Mouse (Mus musculus) erythroblast, embryonic 14.5 days (primary cell): ENCODE results near the gene D430042O09Rik. TPM values are rescaled to one million over a fixed set of nuclear protein-coding genes. Genes with fewer than 3 reads are reported as not detected.

Experiments
- H3K27me3 ChIP-seq: 2 replicates; pipeline ENCODE4 v1.6.1; 2012; ENCODE audit warnings: inconsistent platforms; ENCODE audit not compliant: control insufficient read depth
- H3K36me3 ChIP-seq: 2 replicates; pipeline ENCODE4 v1.6.1; 2012; ENCODE audit warnings: mild to moderate bottlenecking, inconsistent platforms; ENCODE audit not compliant: control insufficient read depth
- H3K4me1 ChIP-seq: 2 replicates; pipeline ENCODE4 v1.6.1; 2012; ENCODE audit warnings: inconsistent platforms; ENCODE audit not compliant: control insufficient read depth
- H3K4me3 ChIP-seq: replicated peaks from 2 replicates; pipeline ENCODE3; 2012; ENCODE audit warnings: moderate library complexity, mild to moderate bottlenecking, inconsistent platforms
- H3K9me3 ChIP-seq: 2 replicates; pipeline ENCODE4 v1.6.1; 2012; ENCODE audit warnings: low read length, inconsistent platforms, mixed read lengths; ENCODE audit not compliant: control insufficient read depth
- GATA1 ChIP-seq: IDR thresholded peaks from 2 replicates; pipeline ENCODE4 v1.6.1; 2012; ENCODE audit warnings: low read length, inconsistent platforms, mixed read lengths
- TAL1 ChIP-seq: IDR thresholded peaks from 3 replicates; pipeline ENCODE4 v1.6.1; 2012; ENCODE audit warnings: low read length, inconsistent platforms, mixed read lengths
- polyA plus RNA-seq: library from polyadenylated mRNA; stranded (reverse); fragments of >175 nt; gene quantifications from 2 replicates; pipeline ENCODE4 v1.2.3, GENCODE M21; 2012

Gene D430042O09Rik
- polyA plus RNA-seq, 1 experiment, result 0.30 TPM

DNA sequence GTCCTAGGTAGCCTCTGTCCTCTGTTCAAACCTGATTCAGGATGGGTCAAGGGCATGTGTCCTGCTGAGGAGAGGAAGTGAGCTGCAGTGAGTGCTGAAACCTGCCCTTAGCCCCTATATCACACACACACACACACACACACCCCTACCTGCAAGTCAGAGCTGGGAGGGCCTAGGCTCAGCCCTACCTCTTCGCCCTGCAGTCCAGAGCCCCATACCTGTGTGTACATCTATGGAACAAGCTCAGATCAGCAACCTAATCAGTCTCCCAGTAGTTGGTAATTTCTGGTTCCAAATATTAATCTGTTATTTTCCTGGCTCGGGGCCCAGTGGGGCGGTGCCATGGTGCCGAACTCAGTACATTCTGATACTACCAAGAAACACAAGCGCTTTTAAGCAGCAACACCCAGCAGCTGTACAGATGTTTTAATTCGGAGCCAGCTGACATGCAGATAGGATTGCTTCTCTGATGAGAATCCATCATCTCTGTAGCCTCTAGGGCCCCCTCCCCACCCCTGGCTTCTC lies 166.3 kb downstream of the D430042O09Rik start:
- H3K36me3 ChIP-seq, result no peaks in the 10 kb centered on the region
- TF ChIP-seq GATA1 (no peak), TAL1 (no peak)
- H3K9me3 ChIP-seq, result no peaks in the 10 kb centered on the region
- no peaks in the 10 kb centered on the region for H3K4me1 ChIP-seq
- no peaks in the 10 kb centered on the region for H3K27me3 ChIP-seq
- H3K4me3 ChIP-seq, result no peak overlapping the region

DNA sequence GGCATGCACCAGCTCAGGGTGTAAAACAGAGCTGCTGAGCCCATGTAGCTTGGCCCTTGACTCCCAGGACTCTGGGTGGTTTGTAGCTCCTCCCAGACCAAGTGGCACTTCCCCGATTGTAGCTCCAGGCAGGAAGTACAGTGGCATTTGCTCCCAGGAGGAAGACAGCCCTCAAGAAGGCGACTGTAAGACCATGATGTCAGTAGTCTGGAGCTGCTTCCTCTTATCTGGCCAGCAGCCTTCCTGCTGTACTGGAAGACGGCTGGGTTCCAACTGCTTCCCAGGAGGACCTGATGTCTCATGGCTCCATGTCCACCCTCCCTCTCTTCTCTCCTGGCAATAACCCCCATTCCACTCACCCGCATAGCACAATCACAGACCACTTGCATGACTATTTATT lies 170.4 kb downstream of the D430042O09Rik start:
- H3K9me3 ChIP-seq, result no peaks in the 10 kb centered on the region
- no peaks in the 10 kb centered on the region for H3K27me3 ChIP-seq
- no peaks in the 10 kb centered on the region for H3K4me1 ChIP-seq
- no peak for TF ChIP-seq GATA1
- no peak for TF ChIP-seq TAL1
- H3K4me3 ChIP-seq, result no peak overlapping the region
- H3K36me3 ChIP-seq, result no peaks in the 10 kb centered on the region

DNA sequence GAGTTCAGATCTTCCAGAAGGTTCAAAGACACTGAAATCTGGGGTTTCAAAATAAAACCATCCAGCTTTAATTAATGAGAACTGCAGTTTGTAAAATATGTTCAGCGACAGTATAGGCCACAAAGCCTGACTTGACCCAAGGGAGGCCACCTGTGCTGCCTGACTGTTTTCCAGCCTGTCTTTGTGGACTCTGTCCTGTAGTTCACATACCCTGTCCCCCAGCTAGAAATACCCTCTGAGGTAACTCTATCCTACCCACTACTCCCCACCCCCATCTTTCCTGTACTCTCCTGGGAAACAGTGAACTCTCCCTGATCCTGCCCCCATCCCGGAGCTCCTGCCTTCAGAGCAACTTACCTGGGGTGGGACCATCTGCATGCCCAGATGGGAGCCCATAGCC lies 175.5 kb downstream of the D430042O09Rik start:
- H3K9me3 ChIP-seq, result no peaks in the 10 kb centered on the region
- H3K4me1 ChIP-seq, result no peaks in the 10 kb centered on the region
- H3K4me3 ChIP-seq, result no peak overlapping the region
- TF ChIP-seq GATA1 (no peak), TAL1 (no peak)
- H3K27me3 ChIP-seq, result no peaks in the 10 kb centered on the region
- no peaks in the 10 kb centered on the region for H3K36me3 ChIP-seq

DNA sequence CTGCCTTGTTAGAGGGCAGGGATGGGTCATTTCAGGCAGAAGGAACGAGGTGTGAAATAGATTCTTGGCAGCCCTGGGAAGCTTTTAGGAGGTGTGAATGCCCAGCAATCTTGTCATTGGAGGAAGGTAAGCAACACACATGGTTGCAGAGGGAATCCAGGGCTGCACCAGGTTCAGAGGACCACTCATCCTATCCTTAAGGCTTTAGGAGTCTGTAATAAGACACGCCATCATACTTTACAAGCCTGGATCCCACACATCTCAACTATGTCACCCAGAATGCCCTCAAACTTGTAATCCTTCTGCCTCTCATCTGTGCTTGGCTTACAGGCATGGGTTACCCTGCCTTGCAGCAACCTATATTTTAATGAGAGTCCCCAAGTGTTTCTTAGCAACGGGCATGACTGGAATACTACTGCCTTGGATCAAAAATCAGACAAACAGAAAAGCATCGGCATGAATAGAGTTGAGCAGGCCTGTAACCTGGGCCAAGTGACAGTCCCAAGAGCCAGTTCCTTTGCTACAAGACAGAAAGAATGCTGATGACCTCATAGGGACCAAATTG lies 178.5 kb downstream of the D430042O09Rik start:
- TF ChIP-seq TAL1 (no peak), GATA1 (no peak)
- Histone ChIP-seq H3K27me3 (no peaks in the 10 kb centered on the region), H3K4me3 (no peak overlapping the region), H3K4me1 (no peaks in the 10 kb centered on the region), H3K36me3 (no peaks in the 10 kb centered on the region), H3K9me3 (no peaks in the 10 kb centered on the region)

DNA sequence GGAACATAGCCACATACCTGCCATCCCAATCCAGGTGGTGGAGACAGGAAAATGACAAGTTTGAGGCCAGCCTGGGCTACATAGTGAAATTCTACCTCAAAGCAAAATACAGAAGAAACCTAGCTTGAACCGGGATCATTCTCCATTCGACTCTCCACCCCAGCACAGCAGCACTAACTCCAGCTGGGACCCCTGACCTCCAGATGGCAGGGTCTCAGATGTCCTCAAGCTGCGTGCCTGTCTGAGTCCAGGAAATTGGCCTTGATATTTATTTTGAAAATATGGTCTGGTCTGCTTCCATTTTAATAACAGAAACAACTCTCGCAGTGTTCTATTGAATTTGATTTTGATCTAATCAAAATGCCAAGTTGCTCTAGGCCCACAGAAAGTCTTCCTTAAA lies 179.4 kb downstream of the D430042O09Rik start:
- H3K4me1 ChIP-seq, result no peaks in the 10 kb centered on the region
- TF ChIP-seq GATA1 (no peak), TAL1 (no peak)
- no peaks in the 10 kb centered on the region for H3K27me3 ChIP-seq
- no peaks in the 10 kb centered on the region for H3K36me3 ChIP-seq
- no peaks in the 10 kb centered on the region for H3K9me3 ChIP-seq
- H3K4me3 ChIP-seq, result no peak overlapping the region

DNA sequence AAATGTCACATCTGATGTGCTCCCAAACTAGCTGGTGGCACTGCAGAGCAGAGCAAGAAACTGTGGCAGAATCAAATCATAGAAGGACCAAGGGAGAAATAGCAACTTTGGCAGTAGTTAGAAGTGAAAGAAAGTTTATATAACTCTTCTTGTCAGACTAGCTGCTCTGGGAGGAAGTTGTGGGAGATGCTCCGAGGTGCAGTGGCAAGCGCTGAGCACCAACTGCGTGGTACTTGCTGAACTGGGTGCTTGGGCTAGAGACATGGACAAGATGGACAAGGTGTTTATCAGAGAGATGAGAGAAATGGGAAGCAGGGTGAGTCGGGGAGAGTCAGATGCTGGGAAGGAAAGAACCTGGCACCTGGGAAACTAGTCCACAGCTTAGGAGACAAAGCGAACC lies 180.1 kb downstream of the D430042O09Rik start:
- H3K36me3 ChIP-seq, result no peaks in the 10 kb centered on the region
- TF ChIP-seq GATA1, result no peak
- TF ChIP-seq TAL1, result no peak
- no peaks in the 10 kb centered on the region for H3K9me3 ChIP-seq
- H3K4me1 ChIP-seq, result no peaks in the 10 kb centered on the region
- no peaks in the 10 kb centered on the region for H3K27me3 ChIP-seq
- no peak overlapping the region for H3K4me3 ChIP-seq

DNA sequence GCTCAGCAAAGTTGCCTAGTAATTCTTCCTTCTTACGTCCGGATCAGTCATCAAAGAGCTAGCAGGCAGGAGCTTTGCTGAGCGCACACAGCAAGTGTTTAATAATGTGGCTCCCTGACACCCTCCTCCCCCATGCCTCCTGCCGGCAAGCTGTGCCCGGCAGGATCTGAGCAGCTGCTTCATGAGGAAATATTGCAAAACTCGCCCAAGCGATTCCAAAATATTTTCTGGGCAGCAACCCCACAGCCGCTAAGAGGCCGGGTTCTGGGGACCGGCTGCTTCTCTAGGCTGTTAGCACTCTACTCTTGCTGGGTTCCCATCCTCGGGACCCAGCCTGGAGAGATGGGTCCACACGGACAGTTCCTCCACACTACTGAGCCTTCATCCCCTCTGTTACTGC lies 180.7 kb downstream of the D430042O09Rik start:
- no peaks in the 10 kb centered on the region for H3K36me3 ChIP-seq
- H3K4me1 ChIP-seq, result no peaks in the 10 kb centered on the region
- TF ChIP-seq GATA1 (no peak), TAL1 (no peak)
- no peaks in the 10 kb centered on the region for H3K27me3 ChIP-seq
- no peak overlapping the region for H3K4me3 ChIP-seq
- H3K9me3 ChIP-seq, result no peaks in the 10 kb centered on the region

DNA sequence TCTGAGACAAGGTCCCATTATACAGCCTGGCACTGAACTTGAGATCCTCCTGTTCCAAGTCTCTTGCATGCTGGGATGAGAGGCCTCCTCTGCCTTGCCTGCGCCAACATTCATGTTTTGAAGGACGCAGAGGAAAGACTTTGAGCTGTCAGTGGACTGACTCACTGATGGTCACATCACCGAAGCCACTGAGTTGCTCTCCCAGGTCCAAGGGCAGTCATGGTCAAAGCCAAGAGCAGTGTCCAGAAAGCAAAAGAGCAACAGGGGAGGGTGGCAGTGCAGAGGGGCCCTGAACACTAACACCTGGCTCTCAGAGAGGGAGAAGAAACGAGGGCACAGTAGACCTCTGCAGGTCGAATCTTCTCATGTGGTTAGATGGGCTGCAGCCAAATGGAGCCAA lies 185.9 kb downstream of the D430042O09Rik start:
- no peak for TF ChIP-seq TAL1
- TF ChIP-seq GATA1, result no peak
- H3K4me1 ChIP-seq, result no peaks in the 10 kb centered on the region
- no peaks in the 10 kb centered on the region for H3K36me3 ChIP-seq
- H3K27me3 ChIP-seq, result no peaks in the 10 kb centered on the region
- no peak overlapping the region for H3K4me3 ChIP-seq
- 0 out of 2 replicates have a peak, but pooled peaks cover 2% of the 10 kb centered on the region for H3K9me3 ChIP-seq

DNA sequence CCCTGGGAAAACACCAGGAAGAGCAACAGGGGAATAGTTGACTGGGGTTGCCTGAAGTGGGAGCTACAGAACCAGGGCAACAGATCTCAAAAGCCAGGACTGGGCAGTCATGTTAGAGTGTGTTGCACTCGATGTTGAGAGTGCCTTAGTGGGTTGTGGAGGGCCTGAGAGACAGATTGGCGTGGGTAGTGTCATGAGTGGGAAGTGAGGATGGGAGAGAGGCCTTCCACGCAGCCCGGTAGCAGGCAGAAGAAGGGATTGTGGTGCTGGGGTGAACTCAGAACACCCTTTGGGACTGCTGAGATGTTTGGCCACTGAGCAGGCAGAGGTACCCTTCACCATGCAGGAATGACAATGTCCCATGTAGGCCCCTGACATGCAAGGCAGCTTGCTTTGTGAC lies 189.4 kb downstream of the D430042O09Rik start:
- no peaks in the 10 kb centered on the region for H3K36me3 ChIP-seq
- H3K4me3 ChIP-seq, result no peak overlapping the region
- no peaks in the 10 kb centered on the region; the same call in 1 of the 2 replicates for H3K4me1 ChIP-seq
- H3K9me3 ChIP-seq, result 0 out of 2 replicates have a peak, but pooled peaks cover 2% of the 10 kb centered on the region
- no peaks in the 10 kb centered on the region for H3K27me3 ChIP-seq
- TF ChIP-seq TAL1 (no peak), GATA1 (no peak)

DNA sequence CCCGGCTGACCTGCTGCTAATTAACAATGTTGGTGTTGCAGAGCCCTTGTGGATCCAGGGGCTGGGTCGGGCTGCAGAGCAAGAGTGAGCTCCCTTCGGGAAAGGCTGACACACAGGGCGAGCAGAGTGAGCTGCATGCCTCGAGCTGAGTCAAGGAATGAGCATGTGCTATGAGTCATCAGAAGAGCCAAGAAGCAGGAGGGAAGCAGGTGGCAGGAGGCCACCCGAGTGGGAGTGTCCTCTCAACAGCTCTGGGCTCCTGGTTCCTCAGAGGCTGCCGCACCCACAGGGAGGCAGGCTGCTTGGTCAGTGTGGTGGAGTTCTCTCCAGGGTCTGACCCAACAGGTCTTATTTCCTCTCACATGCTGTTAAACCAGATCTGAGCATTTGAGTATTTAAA lies 191.3 kb downstream of the D430042O09Rik start:
- Histone ChIP-seq H3K4me1 (no peaks in the 10 kb centered on the region; the same call in 1 of the 2 replicates), H3K4me3 (no peak overlapping the region), H3K9me3 (0 out of 2 replicates have a peak, but pooled peaks cover 2% of the 10 kb centered on the region), H3K36me3 (no peaks in the 10 kb centered on the region), H3K27me3 (no peaks in the 10 kb centered on the region)
- TF ChIP-seq GATA1 (no peak), TAL1 (no peak)
